Mouse (Mus musculus) A20 (cell line): ENCODE measurements around the gene Eif2d.

Experiments used
- DNase-seq: peaks from one replicate; pipeline ENCODE4 v3.0.0-alpha.2; 2011; ENCODE audit warnings: low read depth, low spot score

Gene Eif2d

GRCm38 (mm10) chr1:131153018-131153629, at the start of gene Eif2d:
Eif2d (plus strand) TSS chr1:131153181.
- DNase-seq, result peak; percentile 92

GRCm38 (mm10) chr1:131103776-131104424, 49.1 kb upstream of the Eif2d start:
- peak; percentile 87 for DNase-seq

DNA sequence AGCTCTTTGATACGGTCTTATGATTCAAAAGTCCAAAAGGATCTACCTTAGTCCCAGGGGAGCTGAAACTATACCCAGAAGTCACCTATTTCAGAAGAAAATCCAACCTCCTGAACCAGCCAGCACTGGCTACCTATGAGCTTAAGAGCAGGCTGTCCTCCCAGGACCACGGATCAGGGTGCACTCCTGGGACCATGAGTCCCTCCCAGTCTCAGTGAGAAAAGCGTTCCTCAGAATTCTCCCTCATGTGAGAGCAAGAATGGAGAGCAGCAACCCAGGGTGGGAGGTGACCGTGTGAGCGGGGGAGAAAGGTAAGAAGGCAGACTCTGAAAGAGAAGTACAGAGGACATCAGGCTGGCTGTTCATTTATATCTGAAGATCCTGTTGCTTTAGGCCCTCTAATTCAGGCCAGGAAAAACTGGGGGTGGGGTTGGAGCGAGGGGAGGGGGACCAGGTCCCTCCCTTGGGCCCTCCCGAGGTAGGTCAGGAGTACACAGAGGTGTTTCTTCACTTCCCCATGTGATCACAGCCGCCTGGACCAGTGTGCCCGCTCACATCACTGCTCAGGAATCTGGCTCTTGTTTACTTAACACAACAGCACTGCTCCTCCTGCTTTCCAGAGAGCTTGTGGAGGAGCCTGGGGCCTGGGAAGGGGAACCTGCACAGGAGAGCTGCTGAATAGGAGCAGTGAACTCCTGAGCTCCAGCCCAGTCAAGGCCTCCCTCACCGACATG, 45.2 kb upstream of the Eif2d start:
- DNase-seq, result no peak

- peak; percentile 87 for DNase-seq
These were observed 42.4 kb upstream of the Eif2d start for GRCm38 (mm10) chr1:131110525-131111106.

GRCm38 (mm10) chr1:131112576-131112975, 40.4 kb upstream of the Eif2d start:
- no peak for DNase-seq

DNA sequence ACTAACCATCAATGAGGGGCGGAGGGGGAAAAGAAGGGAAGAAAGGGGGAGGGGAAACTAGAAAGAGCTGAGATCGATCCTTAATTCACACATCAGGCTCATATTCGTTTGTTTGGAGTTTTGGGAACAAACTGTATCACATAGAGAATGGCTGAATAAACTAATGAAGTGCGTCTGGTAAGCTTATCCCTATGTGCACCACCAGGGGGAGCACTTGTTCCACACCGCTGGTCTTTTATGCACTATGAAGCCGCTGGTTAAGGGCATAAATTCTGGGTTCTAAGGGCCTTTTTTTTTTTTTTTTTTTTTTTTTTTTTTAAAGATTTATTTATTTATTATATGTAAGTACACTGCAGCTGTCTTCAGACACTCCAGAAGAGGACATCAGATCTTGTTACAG, 37.0 kb upstream of the Eif2d start:
- peak; percentile 74 for DNase-seq

DNA sequence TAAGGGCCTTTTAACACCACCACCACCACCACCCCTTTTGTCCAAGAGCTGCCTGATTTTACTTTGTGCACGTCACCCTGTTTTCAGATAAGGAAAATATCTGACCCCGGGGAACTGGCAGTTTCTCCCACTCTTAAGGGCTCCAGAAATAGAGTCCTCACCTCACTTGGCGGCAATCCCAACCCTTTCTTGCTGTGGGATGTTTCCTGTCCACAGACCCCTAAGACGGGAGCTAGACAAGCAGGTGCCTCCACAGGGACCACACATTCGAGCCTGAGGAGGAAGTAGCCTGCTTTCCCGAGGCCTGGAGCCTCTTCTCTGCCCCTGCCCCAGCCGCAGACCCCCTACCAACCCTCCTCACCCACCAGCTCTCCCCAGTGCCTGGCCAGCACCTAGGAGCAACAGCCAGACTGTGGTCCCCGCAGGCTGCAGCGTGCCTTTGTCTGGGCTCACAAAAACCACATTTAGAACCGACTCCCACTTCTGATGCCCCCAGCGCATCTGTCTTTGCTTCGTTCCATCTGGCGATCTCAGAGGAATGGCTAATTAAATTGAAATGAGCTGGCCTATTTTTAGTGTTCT, 36.5 kb upstream of the Eif2d start:
- peak; percentile 21 for DNase-seq

GRCm38 (mm10) chr1:131118530-131118929, 34.5 kb upstream of the Eif2d start:
- no peak for DNase-seq

DNA sequence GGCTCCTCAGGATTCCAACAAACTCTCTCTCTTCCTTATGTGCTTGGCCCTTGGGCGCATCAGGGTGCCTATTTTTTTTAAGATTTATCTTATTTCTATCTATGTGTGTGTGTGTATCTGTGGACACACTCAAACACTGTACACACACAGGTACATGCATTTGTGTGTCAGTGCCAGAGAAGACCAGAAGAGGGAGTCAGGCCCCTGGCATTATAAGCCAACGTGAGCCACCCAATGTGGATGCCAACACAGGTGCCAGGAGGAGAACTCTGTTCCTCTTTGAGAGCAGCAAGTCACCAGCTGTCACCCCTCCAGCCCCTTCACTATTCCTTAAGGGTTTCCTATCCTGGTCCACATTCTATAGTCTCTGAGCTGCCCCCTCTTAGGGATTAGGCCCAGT, 34.0 kb upstream of the Eif2d start:
- DNase-seq, result peak; percentile 81

DNA sequence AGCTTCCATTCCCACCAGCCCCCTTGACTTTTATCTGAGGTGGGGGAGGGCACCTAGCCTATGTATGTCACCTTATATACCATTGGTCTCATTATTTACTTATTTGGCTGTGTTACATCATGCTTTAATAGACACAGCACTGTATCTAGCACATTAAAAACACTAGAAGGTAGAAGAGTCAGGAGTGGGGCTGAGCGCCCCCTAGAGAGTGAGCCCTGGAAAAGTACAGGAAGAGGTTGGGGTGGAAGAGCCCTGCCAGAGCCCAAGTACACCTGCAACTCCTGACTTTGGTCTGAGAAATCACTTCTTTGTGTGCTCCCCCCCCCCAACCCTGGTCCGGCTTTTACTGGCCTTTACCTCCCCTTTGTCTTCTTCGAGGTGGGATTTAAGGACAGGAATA, 31.0 kb upstream of the Eif2d start:
- peak; percentile 60 for DNase-seq

DNA sequence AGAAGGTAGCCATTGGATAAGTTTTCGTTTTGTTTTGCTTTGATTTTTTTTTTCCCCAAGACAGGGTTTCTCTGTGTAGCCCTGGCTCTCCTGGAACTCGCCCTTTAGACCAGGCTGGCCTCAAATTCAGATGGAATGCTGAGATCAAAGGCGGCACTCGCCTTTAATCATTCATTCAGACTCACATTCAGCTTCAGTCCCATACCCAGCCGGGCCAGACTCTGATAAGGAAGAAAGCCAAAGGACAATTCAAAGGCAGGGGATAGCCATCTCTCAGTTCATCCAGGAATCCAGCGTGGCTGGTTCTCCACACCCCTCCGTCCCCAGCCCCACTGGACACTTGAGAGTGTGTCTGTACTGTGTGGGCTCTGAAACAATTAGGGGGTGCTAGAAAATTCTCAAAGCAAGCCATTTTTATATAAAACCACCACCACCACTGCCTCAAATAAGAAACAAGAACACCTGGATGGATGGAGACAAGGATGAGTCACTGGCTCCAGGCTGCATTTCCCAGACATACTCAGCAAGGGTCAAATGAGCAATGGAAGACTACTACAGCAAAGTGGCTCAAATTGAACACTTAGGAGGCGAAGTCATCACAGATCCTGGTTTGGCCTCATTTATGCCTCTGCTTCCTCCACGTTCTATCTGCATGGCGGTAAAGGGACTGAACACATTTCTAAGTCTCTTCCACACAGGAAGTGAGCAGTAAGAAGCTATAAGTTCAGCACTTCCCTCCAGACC, 29.3 kb upstream of the Eif2d start:
- DNase-seq, result no peak

- no peak for DNase-seq
These were observed 26.8 kb upstream of the Eif2d start for GRCm38 (mm10) chr1:131125987-131126744.

GRCm38 (mm10) chr1:131134231-131134630, 18.8 kb upstream of the Eif2d start:
- DNase-seq, result no peak

DNA sequence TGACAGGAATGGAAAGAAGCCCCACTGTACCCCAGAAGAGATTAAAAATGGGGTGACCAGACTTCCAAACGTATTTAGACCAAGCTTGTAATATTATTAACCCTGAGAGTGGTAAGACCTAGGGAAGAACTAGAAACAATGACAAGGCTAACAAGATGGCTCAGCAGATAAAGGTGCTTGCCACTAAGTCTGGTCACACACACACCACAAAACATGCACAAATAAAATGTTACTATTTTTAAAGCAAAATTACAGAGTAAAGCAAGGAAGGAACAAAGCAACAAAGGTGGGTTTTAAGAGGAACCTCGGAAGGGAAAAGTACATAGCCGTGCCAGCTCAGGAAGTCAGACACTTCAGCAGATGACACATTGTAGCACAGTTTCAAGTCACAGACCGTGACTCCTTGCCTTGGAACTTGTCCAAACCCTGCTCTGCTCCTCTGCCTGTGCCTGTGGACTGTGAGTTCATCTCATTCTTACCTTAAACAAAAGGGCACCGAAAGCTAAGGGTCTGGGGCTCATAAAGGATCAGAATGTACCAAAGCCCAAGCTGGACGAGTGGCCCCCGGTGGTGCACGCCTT, 17.9 kb upstream of the Eif2d start:
- DNase-seq, result peak; percentile 78

GRCm38 (mm10) chr1:131135960-131136629, 16.9 kb upstream of the Eif2d start:
- peak; percentile 85 for DNase-seq

DNA sequence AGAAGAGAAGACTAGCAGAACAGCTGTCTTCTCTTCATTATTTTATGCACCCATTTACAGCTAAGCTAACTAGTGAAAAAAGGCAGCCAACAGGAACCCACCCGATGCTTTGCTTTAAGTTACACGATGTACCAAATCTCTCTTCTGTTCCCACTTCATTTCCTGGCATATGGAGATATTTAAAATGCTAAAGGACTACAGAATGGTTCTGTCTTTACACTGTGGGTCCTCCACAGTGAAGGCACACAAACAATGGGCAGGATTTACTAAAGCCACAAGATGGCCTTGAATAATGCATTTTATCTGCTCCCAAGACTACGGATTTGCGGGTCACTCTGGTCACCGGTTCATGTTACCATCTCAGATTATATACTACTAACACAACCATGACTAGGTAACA, 15.9 kb upstream of the Eif2d start:
- DNase-seq, result peak; percentile 68

DNA sequence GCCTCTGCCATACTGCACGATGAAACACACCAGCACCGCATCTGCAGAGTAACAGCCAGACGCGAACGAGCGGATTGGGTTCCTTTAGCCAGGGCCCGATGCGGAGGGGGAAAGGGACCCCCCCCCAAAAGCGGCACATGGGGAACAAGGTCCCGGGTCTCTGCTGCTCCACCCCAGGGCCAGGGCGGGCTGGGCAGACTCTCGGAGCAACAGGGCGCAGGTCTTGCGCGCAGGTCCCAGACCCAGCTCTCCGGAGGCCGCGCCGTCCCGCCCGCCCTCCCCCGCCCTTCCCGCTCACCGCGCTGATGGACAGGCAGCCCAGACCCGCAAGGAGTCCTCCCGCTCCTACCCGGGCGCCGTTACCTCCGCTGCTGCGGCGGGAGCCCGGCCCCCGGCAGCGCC, 15.3 kb upstream of the Eif2d start:
- DNase-seq, result no peak

GRCm38 (mm10) chr1:131138191-131139016, 14.6 kb upstream of the Eif2d start, which contains the start of gene Dyrk3:
Dyrk3 (minus strand) TSS chr1:131138340.
- peak; percentile 97 for DNase-seq
